22 mouse cellular contexts compared by ENCODE assay signal in genomic region chr2:125788785-125789184, GRCm38 (mm10). TPM values are rescaled to one million over a fixed set of nuclear protein-coding genes. Genes with fewer than 3 reads are reported as not detected.
A peak's percentile ranks its signal among the peaks of the same experiment; 100 is the strongest.
DNase-seq lines count a peak whose midpoint lies in the region; ATAC-seq and TF ChIP-seq lines count a peak whose summit lies in the region.
"Had no signal": no experiment of that assay in that cellular context is flagged by ENCODE, and none has a peak within 500 bp of the region (broad histone marks: within the 10 kb centered on the region; RNA-seq: fewer than 3 reads in every experiment).

No protein-coding gene starts in this region.

- H3K27me3 ChIP-seq in kidney, postnatal 0 days (ENCODE audit: insufficient read depth, low read length): no peaks in the 10 kb centered on the region
- no peaks in the 10 kb centered on the region for H3K27me3 ChIP-seq in intestine, postnatal 0 days (replicated peaks; ENCODE audit: control insufficient read depth, insufficient read depth, low read length)
- no peaks in the 10 kb centered on the region for H3K27me3 ChIP-seq in stomach, postnatal 0 days (ENCODE audit: control insufficient read depth, insufficient read depth, low read length)
- H3K27me3 ChIP-seq in midbrain, embryonic 13.5 days: 0 out of 2 replicates have a peak, but pooled peaks cover 4% of the 10 kb centered on the region
- H3K27me3 ChIP-seq: embryonic facial prominence, embryonic 13.5 days; hindbrain, embryonic 12.5 days; Patski had no signal

- TF ChIP-seq CTCF in kidney, postnatal 0 days (IDR thresholded peaks at IDR 0.05; ENCODE audit: low read depth): no peak
- no peak for TF ChIP-seq CTCF in bone marrow macrophage, adult 2 months (IDR thresholded peaks at IDR 0.05; ENCODE audit: low read depth, low read length)
- no peak for TF ChIP-seq CTCF in intestine, postnatal 0 days (IDR thresholded peaks at IDR 0.05; ENCODE audit: low read depth)
- no peak for TF ChIP-seq CTCF in stomach, postnatal 0 days (IDR thresholded peaks at IDR 0.05; ENCODE audit: low read depth)

- DNase-seq in kidney, postnatal 0 days (ENCODE audit: low spot score): peak; percentile 44
- no peak for DNase-seq in kidney, adult 18-20 months
- no peak for DNase-seq in stomach, postnatal 0 days (ENCODE audit: low spot score)
- no peak for DNase-seq in urinary bladder, postnatal 25 days (ENCODE audit: low spot score)
- DNase-seq: adrenal gland, postnatal 14 days; cerebellum, adult 18-20 months; cerebellum, adult 9-11 months; cerebellum, postnatal 36 days; gastrocnemius, postnatal 36 days; heart, postnatal 4 days had no signal

- no peak for ATAC-seq in kidney, postnatal 0 days (replicated peaks; ENCODE audit: low FRiP score, low read depth)
- peak; percentile 74 for ATAC-seq in intestine, postnatal 0 days
- 0 out of 2 replicates have a peak, but pooled peaks have one; percentile 24 for ATAC-seq in stomach, postnatal 0 days (ENCODE audit: low FRiP score, low TSS enrichment)
- no peak for ATAC-seq in monocyte, adult 5-6 weeks (replicated peaks; ENCODE audit: insufficient number of reproducible peaks, low FRiP score, low TSS enrichment, poor library complexity, severe bottlenecking)
- no peak for ATAC-seq in midbrain, embryonic 13.5 days
- ATAC-seq: forebrain, embryonic 14.5 days; hindbrain, embryonic 16.5 days; Patski had no signal

- H3K9me3 ChIP-seq in kidney, postnatal 0 days (replicated peaks; ENCODE audit: low read length): no peaks in the 10 kb centered on the region
- no peaks in the 10 kb centered on the region for H3K9me3 ChIP-seq in intestine, postnatal 0 days (ENCODE audit: control insufficient read depth)
- no peaks in the 10 kb centered on the region for H3K9me3 ChIP-seq in stomach, postnatal 0 days (ENCODE audit: control insufficient read depth, low read length)
- H3K9me3 ChIP-seq in midbrain, embryonic 13.5 days: no peaks in the 10 kb centered on the region
- H3K9me3 ChIP-seq: embryonic facial prominence, embryonic 13.5 days; forebrain, embryonic 10.5 days; G1E; heart, embryonic 10.5 days; hindbrain, embryonic 12.5 days had no signal

- TF ChIP-seq POLR2A in bone marrow macrophage, adult 2 months (IDR thresholded peaks at IDR 0.05; ENCODE audit: borderline replicate concordance, low read depth, low read length): no peak

- no peak overlapping the region for H3K27ac ChIP-seq in kidney, postnatal 0 days
- H3K27ac ChIP-seq in bone marrow macrophage, adult 2 months (ENCODE audit: insufficient read depth, low read depth, low read length): peak overlapping the region; percentile 42; the same call in 1 of the 2 replicates
- H3K27ac ChIP-seq in intestine, postnatal 0 days (ENCODE audit: low read depth, low read length): peak overlapping the region; percentile 70
- no peak overlapping the region for H3K27ac ChIP-seq in stomach, postnatal 0 days (replicated peaks)
- H3K27ac ChIP-seq in midbrain, embryonic 13.5 days: no peak overlapping the region
- H3K27ac ChIP-seq: embryonic facial prominence, embryonic 13.5 days; forebrain, embryonic 10.5 days; heart, embryonic 10.5 days; hindbrain, embryonic 12.5 days had no signal

- no peaks in the 10 kb centered on the region for H3K36me3 ChIP-seq in kidney, postnatal 0 days (ENCODE audit: insufficient read depth, low read length)
- H3K36me3 ChIP-seq in intestine, postnatal 0 days (ENCODE audit: control insufficient read depth, insufficient read depth): no peaks in the 10 kb centered on the region
- H3K36me3 ChIP-seq in stomach, postnatal 0 days (ENCODE audit: control insufficient read depth, insufficient read depth, low read length): no peaks in the 10 kb centered on the region
- H3K36me3 ChIP-seq in midbrain, embryonic 13.5 days: no peaks in the 10 kb centered on the region
- H3K36me3 ChIP-seq: embryonic facial prominence, embryonic 13.5 days; forebrain, embryonic 10.5 days; G1E; heart, embryonic 10.5 days; hindbrain, embryonic 12.5 days had no signal

- H3K4me2 ChIP-seq in kidney, postnatal 0 days (ENCODE audit: low read length): no peak overlapping the region
- no peak overlapping the region for H3K4me2 ChIP-seq in intestine, postnatal 0 days (replicated peaks; ENCODE audit: low read depth)
- no peak overlapping the region for H3K4me2 ChIP-seq in stomach, postnatal 0 days (replicated peaks; ENCODE audit: low read depth)
- no peak overlapping the region for H3K4me2 ChIP-seq in midbrain, embryonic 13.5 days (replicated peaks)
- H3K4me2 ChIP-seq: embryonic facial prominence, embryonic 13.5 days; hindbrain, embryonic 12.5 days had no signal

- TF ChIP-seq EP300 in stomach, postnatal 0 days (optimal IDR thresholded peaks at IDR 0.05): no peak

- 44% methylated on average over 3 of the region's 3 CpGs for WGBS in kidney, postnatal 0 days
- 29% methylated on average over 3 of the region's 3 CpGs for WGBS in intestine, postnatal 0 days
- 56% methylated on average over 3 of the region's 3 CpGs for WGBS in stomach, postnatal 0 days
- WGBS in midbrain, embryonic 13.5 days: 83% methylated on average over 3 of the region's 3 CpGs

- no peaks in the 10 kb centered on the region for H3K4me1 ChIP-seq in kidney, postnatal 0 days (replicated peaks; ENCODE audit: insufficient read depth, low read length)
- H3K4me1 ChIP-seq in bone marrow macrophage, adult 2 months (ENCODE audit: control insufficient read depth, insufficient read depth, low read length): peaks cover 47% of the 10 kb centered on the region
- no peaks in the 10 kb centered on the region for H3K4me1 ChIP-seq in intestine, postnatal 0 days (replicated peaks; ENCODE audit: control insufficient read depth, insufficient read depth, low read length)
- no peaks in the 10 kb centered on the region for H3K4me1 ChIP-seq in stomach, postnatal 0 days (replicated peaks; ENCODE audit: control insufficient read depth, insufficient read depth)
- no peaks in the 10 kb centered on the region for H3K4me1 ChIP-seq in midbrain, embryonic 13.5 days (replicated peaks)
- H3K4me1 ChIP-seq: hindbrain, embryonic 12.5 days had no signal

- H3K4me3 ChIP-seq in kidney, postnatal 0 days (replicated peaks; ENCODE audit: low read depth, low read length): no peak overlapping the region
- no peak overlapping the region for H3K4me3 ChIP-seq in bone marrow macrophage, adult 2 months (ENCODE audit: insufficient read depth, low read length)
- no peak overlapping the region for H3K4me3 ChIP-seq in intestine, postnatal 0 days (ENCODE audit: low read depth, low read length)
- H3K4me3 ChIP-seq in stomach, postnatal 0 days (ENCODE audit: low read depth, low read length): no peak overlapping the region
- H3K4me3 ChIP-seq in midbrain, embryonic 13.5 days (replicated peaks): no peak overlapping the region
- H3K4me3 ChIP-seq: embryonic facial prominence, embryonic 13.5 days; forebrain, embryonic 10.5 days; heart, embryonic 10.5 days; hindbrain, embryonic 12.5 days had no signal

- H3K9ac ChIP-seq in kidney, postnatal 0 days (ENCODE audit: low read depth, low read length): no peak overlapping the region
- H3K9ac ChIP-seq in intestine, postnatal 0 days (ENCODE audit: low read depth, low read length): no peak overlapping the region
- H3K9ac ChIP-seq in stomach, postnatal 0 days (ENCODE audit: low read length): no peak overlapping the region
- H3K9ac ChIP-seq in midbrain, embryonic 13.5 days (replicated peaks): no peak overlapping the region
- H3K9ac ChIP-seq: embryonic facial prominence, embryonic 13.5 days; hindbrain, embryonic 12.5 days had no signal

RNA-seq across cellular contexts. Expression of gene Secisbp2l, which starts 6.1 kb away (rescaled TPM):
- polyA plus RNA-seq in kidney, postnatal 0 days (2015; fragmentation: Nextera tagmentation; extraction: Ambion mirVana): 15.8 and 17.1 TPM in 2 replicates
- 57.0 and 59.0 TPM in 2 replicates for polyA plus RNA-seq in bone marrow macrophage, adult 2 months (2012; ENCODE audit: insufficient read depth, insufficient read length, missing spikeins)
- 14.4 and 16.7 TPM in 2 replicates for polyA plus RNA-seq in intestine, postnatal 0 days (2015; fragmentation: Nextera tagmentation; extraction: Ambion mirVana)
- polyA plus RNA-seq in stomach, postnatal 0 days (2015; fragmentation: Nextera tagmentation; extraction: Ambion mirVana): 8.7 and 9.5 TPM in 2 replicates
- 52.9 to 72.2 TPM (median 55.9 TPM) in 3 replicates for total RNA-seq in monocyte, adult 5-6 weeks (2017)
- 30.4 and 31.2 TPM in 2 replicates for polyA plus RNA-seq in midbrain, embryonic 13.5 days (2015; fragmentation: Nextera tagmentation; extraction: Ambion mirVana)

Comparison
In these comparisons a context has a peak if more than half of its experiments do, and no peak if none do; other contexts are left out.
1. ATAC-seq: peak in intestine, postnatal 0 days (single experiment) and stomach, postnatal 0 days (single experiment); none in kidney, postnatal 0 days (single experiment), monocyte, adult 5-6 weeks (single experiment) and midbrain, embryonic 13.5 days (single experiment).
2. H3K27ac ChIP-seq: peak in bone marrow macrophage, adult 2 months (single experiment) and intestine, postnatal 0 days (single experiment); none in kidney, postnatal 0 days (single experiment), stomach, postnatal 0 days (single experiment) and midbrain, embryonic 13.5 days (single experiment).